Mouse (Mus musculus) heart, postnatal 4 days (tissue): ENCODE data around the gene Pnmal2. TPM values are rescaled to one million over a fixed set of nuclear protein-coding genes. Genes with fewer than 3 reads are reported as not detected.
A peak's percentile ranks its signal among the peaks of the same experiment; 100 is the strongest.

ENCODE experiments used
- DNase-seq: peaks from one replicate; pipeline ENCODE4 v3.0.0; 2021
- total RNA-seq, 2 experiments: library from RNA; stranded (reverse); gene quantifications; 2 replicates each; pipeline ENCODE4 v1.2.3; 2021

Gene Pnmal2
- total RNA-seq, 2 experiments from 2014 or later: 6.3 to 7.3 TPM

GRCm38 (mm10) chr7:16987541-16988149, 43.2 kb downstream of the Pnmal2 start:
- DNase-seq: no peak

DNA sequence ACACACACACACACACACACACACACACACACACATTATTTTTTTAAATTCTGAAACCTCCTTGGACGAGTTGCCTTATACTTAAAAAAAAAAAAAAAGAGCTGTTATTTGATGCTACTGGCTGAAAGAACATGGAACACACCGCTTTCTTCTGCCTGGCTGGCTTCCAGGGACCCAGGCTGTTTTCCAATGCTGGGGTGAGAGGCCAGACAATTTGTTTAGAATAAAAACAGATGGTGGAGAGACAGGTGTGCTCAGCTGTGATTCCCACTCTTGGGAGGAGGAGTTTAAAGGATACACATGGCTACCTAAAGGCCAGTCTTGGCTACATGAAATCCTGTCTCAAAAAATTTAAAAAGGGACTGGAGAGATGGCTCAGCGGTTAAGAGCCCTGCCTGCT, 43.9 kb downstream of the Pnmal2 start:
- DNase-seq: peak; percentile 76

DNA sequence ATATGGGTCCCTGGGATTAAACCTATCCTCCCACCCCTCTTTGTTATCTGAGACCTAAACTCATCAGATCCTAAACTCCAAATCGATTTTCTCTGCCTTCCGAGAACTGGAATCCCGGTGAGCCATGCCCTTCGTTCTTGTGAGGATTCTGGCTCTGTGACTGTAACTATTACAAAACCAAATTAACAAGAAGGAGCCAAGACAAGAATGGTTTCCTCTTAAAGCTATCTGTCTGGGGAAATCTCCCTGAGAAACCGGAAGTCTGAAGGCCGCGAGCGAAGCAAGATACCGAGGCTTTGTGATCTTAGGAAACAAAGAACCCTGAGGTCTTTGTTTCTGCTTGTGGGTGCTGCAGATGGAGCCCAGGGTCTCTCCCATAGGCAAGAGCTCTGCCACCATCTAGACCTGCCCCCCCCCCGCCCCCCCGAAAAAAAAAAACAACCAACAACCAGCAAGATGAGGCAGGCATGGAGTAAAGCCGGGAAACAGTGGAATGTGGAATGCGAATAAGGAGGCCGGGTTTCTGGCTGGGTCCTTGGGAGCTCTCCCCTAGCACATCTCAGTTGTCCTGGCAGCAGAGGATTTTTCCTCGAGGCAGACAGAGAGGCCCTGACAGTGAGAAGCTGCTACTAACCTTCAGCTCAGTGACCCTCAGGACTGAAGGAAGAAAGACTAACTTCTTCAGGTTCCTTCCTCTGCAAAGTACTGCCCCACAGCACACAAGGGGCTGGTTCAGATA, 45.7 kb downstream of the Pnmal2 start:
- DNase-seq: no peak

DNA sequence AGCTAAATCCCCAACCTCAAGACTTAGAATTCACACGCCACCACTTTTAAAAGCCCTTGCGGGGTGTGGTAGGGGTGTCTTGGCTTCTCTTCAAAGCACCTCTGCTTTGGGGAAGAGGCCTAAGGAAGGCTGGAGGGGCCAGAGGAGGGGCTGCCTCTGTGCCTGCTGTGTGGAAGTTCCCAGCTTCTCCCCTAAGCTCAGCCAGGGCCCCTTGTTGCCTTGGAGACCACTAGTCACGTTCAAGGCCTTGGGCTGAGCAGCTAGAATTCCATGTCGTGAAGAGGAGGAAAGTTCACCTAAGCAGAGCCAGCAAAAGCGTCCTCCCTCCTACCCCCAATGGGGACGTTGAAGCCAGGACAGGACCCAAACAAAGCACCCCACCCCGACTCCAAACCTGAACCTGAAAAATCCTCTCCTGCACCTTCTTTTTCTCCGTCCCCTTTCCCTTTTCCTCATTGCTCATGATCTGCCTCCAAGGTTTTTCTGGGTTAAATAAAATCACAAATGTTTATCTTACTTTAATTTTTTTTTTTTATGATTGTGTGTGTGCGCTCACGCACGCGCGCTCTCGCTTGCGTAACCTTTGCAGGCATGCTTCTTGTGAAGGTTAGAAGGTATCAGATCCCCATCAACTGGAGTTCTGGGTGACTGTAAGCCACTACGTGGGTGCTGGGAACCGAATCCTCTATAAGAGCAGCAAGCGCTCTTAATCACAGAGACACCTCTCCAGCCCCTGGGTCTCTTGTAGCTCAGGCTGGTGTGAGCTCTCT, 47.4 kb downstream of the Pnmal2 start:
- no peak for DNase-seq

DNA sequence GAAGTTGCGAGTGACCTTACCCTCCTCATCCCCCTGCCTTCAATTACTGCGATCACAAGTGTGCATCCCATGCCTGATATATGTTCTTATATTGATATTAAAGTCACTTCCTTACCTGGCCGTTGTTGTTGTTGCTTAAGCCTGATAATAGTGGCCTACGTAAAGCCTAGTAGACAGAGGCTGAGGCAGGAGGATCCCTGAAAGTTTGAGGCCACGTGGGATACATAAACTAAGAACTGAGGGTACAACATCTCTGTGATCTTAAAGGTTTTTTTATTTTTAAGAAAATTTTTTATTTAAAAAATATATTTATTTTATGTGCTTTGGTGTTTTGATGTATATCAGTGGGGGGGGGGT, 47.9 kb downstream of the Pnmal2 start, which contains the start of gene Ccdc8:
Gene Ccdc8, plus strand, starts transcription at position 258 of the 357 bp plus-strand sequence.
- no peak for DNase-seq

DNA sequence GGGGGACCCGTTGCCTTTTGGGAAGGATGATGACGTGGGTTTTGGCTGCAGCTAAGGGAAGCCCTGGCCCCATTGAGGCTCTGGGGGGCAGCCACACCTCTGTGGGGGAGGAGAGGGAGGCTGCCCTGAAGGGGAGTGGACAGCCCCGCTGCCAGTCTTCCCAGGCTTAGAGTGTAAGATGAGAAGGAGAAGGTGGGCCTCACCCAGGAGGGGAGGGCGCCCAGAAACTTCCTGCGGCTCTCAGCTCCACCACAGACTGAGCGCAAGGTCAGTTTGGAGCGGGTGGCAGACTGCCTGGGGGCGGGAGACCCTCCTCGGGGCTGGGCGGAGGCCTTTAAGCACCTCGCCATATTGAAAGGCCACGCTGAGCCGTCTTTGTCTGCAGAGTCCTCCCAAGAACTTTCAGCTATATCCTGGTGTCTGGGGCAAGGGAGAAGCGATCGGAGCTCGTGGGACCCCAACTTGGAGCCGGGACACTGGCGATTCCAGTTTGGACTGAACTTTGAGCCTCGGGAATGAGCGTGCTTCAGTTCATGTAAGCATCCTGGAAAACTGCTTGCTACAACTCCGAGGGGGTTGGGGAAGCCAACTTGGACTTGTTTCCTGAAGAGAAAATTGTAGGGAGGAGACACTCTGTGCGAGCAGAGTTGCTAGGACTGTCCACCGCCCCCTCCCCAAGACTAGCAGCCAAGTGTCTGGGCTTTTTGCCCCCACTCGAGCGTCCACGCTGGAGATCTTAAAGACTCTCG, 49.3 kb downstream of the Pnmal2 start:
- peak; percentile 91 for DNase-seq

DNA sequence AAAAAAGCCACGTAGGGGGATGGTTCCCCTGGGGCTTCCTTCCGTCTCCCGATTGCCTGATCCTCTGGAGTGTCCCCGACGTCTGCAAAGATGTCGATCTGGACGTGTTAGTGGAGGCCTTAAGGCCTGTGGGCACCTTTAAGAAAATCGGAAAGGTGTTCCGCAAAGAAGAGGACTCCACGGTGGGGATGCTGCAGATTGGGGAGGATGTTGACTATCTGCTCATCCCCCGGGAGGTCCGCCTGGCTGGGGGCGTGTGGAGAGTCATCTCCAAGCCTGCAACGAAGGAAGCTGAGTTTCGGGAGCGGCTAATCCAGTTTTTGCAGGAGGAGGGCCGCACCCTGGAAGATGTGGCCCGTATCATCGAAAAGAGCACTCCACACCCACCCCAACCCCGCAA, 49.9 kb downstream of the Pnmal2 start:
- no peak for DNase-seq

- DNase-seq: no peak
Observed at GRCm38 (mm10) chr7:16995345-16995744, 50.9 kb downstream of the Pnmal2 start.

Other genes starting within 250 kb of the Pnmal2 start
- not detected for gene Ceacam9, start 222.8 kb upstream of the Pnmal2 start, total RNA-seq
- 100 to 1,000 TPM; 127 to 129 TPM for gene Ap2s1, start 206.3 kb upstream of the Pnmal2 start, total RNA-seq
- gene Slc1a5, start 163.3 kb upstream of the Pnmal2 start, total RNA-seq: 10 to 100 TPM; 28.4 to 28.7 TPM
- gene Strn4, start 128.8 kb upstream of the Pnmal2 start, total RNA-seq: 10 to 100 TPM; 87.0 to 99.9 TPM
- 10 to 100 TPM; 45.0 to 49.2 TPM for gene Fkrp, start 128.0 kb upstream of the Pnmal2 start, total RNA-seq
- gene Prkd2, start 101.8 kb upstream of the Pnmal2 start, total RNA-seq: 10 to 100 TPM; 23.0 to 23.4 TPM
- 10 to 100 TPM; 45.2 to 48.6 TPM for gene Dact3, start 69.4 kb upstream of the Pnmal2 start, total RNA-seq
- gene Gng8, start 52.9 kb upstream of the Pnmal2 start, total RNA-seq: 1 to 10 TPM; 1.4 to 1.8 TPM
- 1 to 10 TPM; 1.9 to 2.7 TPM for gene Ptgir, start 38.2 kb upstream of the Pnmal2 start, total RNA-seq
- gene Calm3, start 20.6 kb upstream of the Pnmal2 start, total RNA-seq: 100 to 1,000 TPM; 309 to 310 TPM
- gene Pnmal1, start 15.0 kb downstream of the Pnmal2 start, total RNA-seq: not detected
- under 1 TPM in 1 of 2 experiments, not detected in 1; 0.05 TPM for gene Gm42372, start 38.4 kb downstream of the Pnmal2 start, total RNA-seq
- gene Ccdc8, start 48.0 kb downstream of the Pnmal2 start, total RNA-seq: 10 to 100 TPM; 22.0 to 24.5 TPM
- 100 to 1,000 TPM; 109 TPM for gene Ppp5c, start 83.2 kb downstream of the Pnmal2 start, total RNA-seq
- 1 to 10 TPM; 3.1 to 3.8 TPM for gene Hif3a, start 117.7 kb downstream of the Pnmal2 start, total RNA-seq
- under 1 TPM; 0.10 to 0.20 TPM for gene Psg16, start 129.4 kb downstream of the Pnmal2 start, total RNA-seq
- not detected for gene Ceacam3, start 205.6 kb downstream of the Pnmal2 start, total RNA-seq